Mouse (Mus musculus): Measurements from ENCODE around the gene Rbm33. TPM values are rescaled to one million over a fixed set of nuclear protein-coding genes. Genes with fewer than 3 reads are reported as not detected.

Rbm33 gene
- polyA plus RNA-seq, 1 experiment from 2014 or later = 11.3 TPM

- no peaks in the 10 kb centered on the region for H3K27me3 ChIP-seq
- no peaks in the 10 kb centered on the region for H3K4me1 ChIP-seq
- no peaks in the 10 kb centered on the region for H3K9me3 ChIP-seq
- no peak overlapping the region for H3K27ac ChIP-seq
- ATAC-seq (ENCODE audit: insufficient number of reproducible peaks, low FRiP score, low TSS enrichment, low read depth) = no peak
- H3K4me3 ChIP-seq = no peak overlapping the region
- no peak overlapping the region for H3K4me2 ChIP-seq
- H3K36me3 ChIP-seq = peaks cover 82% of the 10 kb centered on the region
- H3K9ac ChIP-seq = no peak overlapping the region
These were observed 99.1 kb downstream of the Rbm33 start for GRCm38 (mm10) chr5:28416029-28416428.

GRCm38 (mm10) chr5:28418734-28419133 lies 101.8 kb downstream of the Rbm33 start:
- H3K9me3 ChIP-seq = no peaks in the 10 kb centered on the region
- no peak overlapping the region for H3K27ac ChIP-seq
- H3K4me1 ChIP-seq = no peaks in the 10 kb centered on the region
- WGBS = 88% methylated on average over 10 of the region's 10 CpGs
- no peak overlapping the region for H3K9ac ChIP-seq
- H3K4me3 ChIP-seq = no peak overlapping the region
- H3K4me2 ChIP-seq = no peak overlapping the region
- peaks cover 58% of the 10 kb centered on the region for H3K36me3 ChIP-seq
- H3K27me3 ChIP-seq = no peaks in the 10 kb centered on the region
- no peak for ATAC-seq (ENCODE audit: insufficient number of reproducible peaks, low FRiP score, low TSS enrichment, low read depth)

GRCm38 (mm10) chr5:28419640-28420265 lies 102.8 kb downstream of the Rbm33 start:
- no peak overlapping the region for H3K4me3 ChIP-seq
- no peak overlapping the region for H3K4me2 ChIP-seq
- 87% methylated on average over 12 of the region's 12 CpGs for WGBS
- H3K27me3 ChIP-seq = no peaks in the 10 kb centered on the region
- ATAC-seq (ENCODE audit: insufficient number of reproducible peaks, low FRiP score, low TSS enrichment, low read depth) = peak; percentile 61
- peaks cover 48% of the 10 kb centered on the region for H3K36me3 ChIP-seq
- H3K4me1 ChIP-seq = no peaks in the 10 kb centered on the region
- no peak overlapping the region for H3K9ac ChIP-seq
- no peaks in the 10 kb centered on the region for H3K9me3 ChIP-seq
- H3K27ac ChIP-seq = no peak overlapping the region

GRCm38 (mm10) chr5:28423781-28424180 lies 106.9 kb downstream of the Rbm33 start:
- no peak overlapping the region for H3K4me2 ChIP-seq
- no peak for ATAC-seq (ENCODE audit: insufficient number of reproducible peaks, low FRiP score, low TSS enrichment, low read depth)
- no peaks in the 10 kb centered on the region for H3K27me3 ChIP-seq
- H3K9ac ChIP-seq = no peak overlapping the region
- H3K36me3 ChIP-seq = peaks cover 12% of the 10 kb centered on the region; the same call in 1 of the 2 replicates
- WGBS = 58% methylated on average over 4 of the region's 4 CpGs
- no peaks in the 10 kb centered on the region for H3K4me1 ChIP-seq
- no peak overlapping the region for H3K4me3 ChIP-seq
- no peaks in the 10 kb centered on the region for H3K9me3 ChIP-seq
- H3K27ac ChIP-seq = no peak overlapping the region

- H3K4me1 ChIP-seq = no peaks in the 10 kb centered on the region
- ATAC-seq (ENCODE audit: insufficient number of reproducible peaks, low FRiP score, low TSS enrichment, low read depth) = no peak
- no peak overlapping the region for H3K9ac ChIP-seq
- no peak overlapping the region for H3K4me3 ChIP-seq
- H3K27me3 ChIP-seq = no peaks in the 10 kb centered on the region
- no peaks in the 10 kb centered on the region for H3K9me3 ChIP-seq
- 91% methylated on average over 9 of the region's 9 CpGs for WGBS
- H3K27ac ChIP-seq = no peak overlapping the region
- no peaks in the 10 kb centered on the region for H3K36me3 ChIP-seq
- H3K4me2 ChIP-seq = no peak overlapping the region
These were observed 109.0 kb downstream of the Rbm33 start for GRCm38 (mm10) chr5:28425926-28426325.

- no peak overlapping the region for H3K27ac ChIP-seq
- no peaks in the 10 kb centered on the region for H3K4me1 ChIP-seq
- H3K36me3 ChIP-seq = no peaks in the 10 kb centered on the region
- no peaks in the 10 kb centered on the region for H3K9me3 ChIP-seq
- H3K4me2 ChIP-seq = no peak overlapping the region
- 50% methylated on average over 3 of the region's 3 CpGs for WGBS
- H3K9ac ChIP-seq = no peak overlapping the region
- ATAC-seq (ENCODE audit: insufficient number of reproducible peaks, low FRiP score, low TSS enrichment, low read depth) = no peak
- peaks cover 16% of the 10 kb centered on the region for H3K27me3 ChIP-seq
- H3K4me3 ChIP-seq = no peak overlapping the region
These were observed 133.4 kb downstream of the Rbm33 start for GRCm38 (mm10) chr5:28450126-28450890.

- no peaks in the 10 kb centered on the region for H3K36me3 ChIP-seq
- H3K4me3 ChIP-seq = no peak overlapping the region
- no peak overlapping the region for H3K27ac ChIP-seq
- no peak overlapping the region for H3K9ac ChIP-seq
- H3K9me3 ChIP-seq = no peaks in the 10 kb centered on the region
- H3K4me2 ChIP-seq = no peak overlapping the region
- H3K4me1 ChIP-seq = no peaks in the 10 kb centered on the region
- 25% methylated on average over 6 of the region's 6 CpGs for WGBS
- peaks cover 25% of the 10 kb centered on the region for H3K27me3 ChIP-seq
- ATAC-seq (ENCODE audit: insufficient number of reproducible peaks, low FRiP score, low TSS enrichment, low read depth) = peak; percentile 44; the same call in 1 of the 2 replicates
These were observed 134.2 kb downstream of the Rbm33 start for GRCm38 (mm10) chr5:28451053-28451638.

GRCm38 (mm10) chr5:28453086-28453485 lies 136.2 kb downstream of the Rbm33 start:
- Histone ChIP-seq H3K9me3 (no peaks in the 10 kb centered on the region), H3K27ac (no peak overlapping the region), H3K9ac (no peak overlapping the region), H3K27me3 (peaks cover 41% of the 10 kb centered on the region), H3K4me1 (peaks cover 5% of the 10 kb centered on the region), H3K4me3 (no peak overlapping the region), H3K4me2 (no peak overlapping the region), H3K36me3 (no peaks in the 10 kb centered on the region)
- no peak for ATAC-seq (ENCODE audit: insufficient number of reproducible peaks, low FRiP score, low TSS enrichment, low read depth)
- WGBS = 80% methylated on average over 5 of the region's 5 CpGs

GRCm38 (mm10) chr5:28453523-28453922 lies 136.6 kb downstream of the Rbm33 start:
- Histone ChIP-seq H3K36me3 (no peaks in the 10 kb centered on the region), H3K9ac (no peak overlapping the region), H3K27ac (no peak overlapping the region), H3K4me1 (peaks cover 9% of the 10 kb centered on the region), H3K9me3 (no peaks in the 10 kb centered on the region), H3K4me2 (no peak overlapping the region), H3K27me3 (peaks cover 45% of the 10 kb centered on the region), H3K4me3 (no peak overlapping the region)
- WGBS = 33% methylated on average over 3 of the region's 3 CpGs
- ATAC-seq (ENCODE audit: insufficient number of reproducible peaks, low FRiP score, low TSS enrichment, low read depth) = no peak

- WGBS = 93% methylated on average over 6 of the region's 6 CpGs
- peaks cover 56% of the 10 kb centered on the region for H3K27me3 ChIP-seq
- no peaks in the 10 kb centered on the region for H3K9me3 ChIP-seq
- H3K9ac ChIP-seq = no peak overlapping the region
- peaks cover 19% of the 10 kb centered on the region for H3K4me1 ChIP-seq
- H3K36me3 ChIP-seq = no peaks in the 10 kb centered on the region
- H3K4me3 ChIP-seq = no peak overlapping the region
- no peak overlapping the region for H3K4me2 ChIP-seq
- no peak for ATAC-seq (ENCODE audit: insufficient number of reproducible peaks, low FRiP score, low TSS enrichment, low read depth)
- no peak overlapping the region for H3K27ac ChIP-seq
These were observed 137.6 kb downstream of the Rbm33 start for GRCm38 (mm10) chr5:28454546-28454945.

GRCm38 (mm10) chr5:28455721-28456120 lies 138.8 kb downstream of the Rbm33 start:
- no peak for ATAC-seq (ENCODE audit: insufficient number of reproducible peaks, low FRiP score, low TSS enrichment, low read depth)
- 81% methylated on average over 5 of the region's 5 CpGs for WGBS
- Histone ChIP-seq H3K27ac (no peak overlapping the region), H3K27me3 (peaks cover 63% of the 10 kb centered on the region), H3K4me2 (no peak overlapping the region), H3K36me3 (no peaks in the 10 kb centered on the region), H3K4me3 (no peak overlapping the region), H3K9me3 (no peaks in the 10 kb centered on the region), H3K4me1 (peaks cover 28% of the 10 kb centered on the region), H3K9ac (no peak overlapping the region)

- Histone ChIP-seq H3K27me3 (peaks cover 69% of the 10 kb centered on the region), H3K4me1 (peaks cover 28% of the 10 kb centered on the region), H3K27ac (no peak overlapping the region), H3K4me3 (no peak overlapping the region), H3K4me2 (no peak overlapping the region), H3K9ac (no peak overlapping the region), H3K36me3 (no peaks in the 10 kb centered on the region), H3K9me3 (no peaks in the 10 kb centered on the region)
- WGBS = 75% methylated on average over 1 of the region's 1 CpGs
- ATAC-seq (ENCODE audit: insufficient number of reproducible peaks, low FRiP score, low TSS enrichment, low read depth) = no peak
These were observed 139.4 kb downstream of the Rbm33 start for GRCm38 (mm10) chr5:28456366-28456765.
